Mouse (Mus musculus): ENCODE data around the gene Actr2. TPM values are rescaled to one million over a fixed set of nuclear protein-coding genes. Genes with fewer than 3 reads are reported as not detected.
"Not testable (repeated sequence)": the region's sequence is repeated elsewhere in the genome, so short reads cannot be mapped to it uniquely, and the experiment has no call there.

Gene Actr2
- total and polyA plus RNA-seq, 2 experiments from 2014 or later: 43.3 to 171 TPM

DNA sequence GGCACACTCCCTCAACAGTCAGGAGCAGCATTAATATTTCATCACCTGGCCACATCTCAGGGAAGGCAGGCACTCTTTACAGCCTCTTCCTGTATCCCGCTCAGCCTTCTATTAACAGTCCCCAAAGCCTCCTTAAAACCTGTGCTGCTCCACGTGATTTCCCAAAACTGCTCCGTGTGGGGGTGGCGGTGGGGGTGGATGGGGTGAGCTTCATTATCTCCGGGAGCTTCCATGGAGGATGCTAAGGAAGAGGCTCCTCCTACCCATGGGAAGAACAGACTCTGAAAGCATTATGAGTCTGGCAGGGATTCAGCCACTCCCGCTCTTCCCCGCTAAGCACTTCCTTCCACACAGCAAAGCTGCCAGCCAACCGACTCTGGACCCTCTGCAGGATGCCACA lies 74.0 kb downstream of the Actr2 start:
- H3K4me2 ChIP-seq (ENCODE audit: low read depth, low read length): peak overlapping the region; percentile 44
- 14% methylated on average over 8 of the region's 8 CpGs for WGBS
- H3K36me3 ChIP-seq (ENCODE audit: insufficient read depth, low read length): no peaks in the 10 kb centered on the region
- no peak for TF ChIP-seq CTCF (IDR thresholded peaks at IDR 0.05; ENCODE audit: low read depth)
- DNase-seq (ENCODE audit: low spot score) (peak; percentile 71), ATAC-seq (peak; percentile 68)
- no peaks in the 10 kb centered on the region for H3K4me1 ChIP-seq (ENCODE audit: insufficient read depth, low read length)
- H3K9ac ChIP-seq (replicated peaks; ENCODE audit: low read length): no peak overlapping the region
- no peak overlapping the region for H3K4me3 ChIP-seq (ENCODE audit: low read length)
- H3K27me3 ChIP-seq (ENCODE audit: insufficient read depth, low read length): no peaks in the 10 kb centered on the region
- H3K27ac ChIP-seq: no peak overlapping the region; the same call in 1 of the 2 replicates
- no peaks in the 10 kb centered on the region for H3K9me3 ChIP-seq (ENCODE audit: low read length)

DNA sequence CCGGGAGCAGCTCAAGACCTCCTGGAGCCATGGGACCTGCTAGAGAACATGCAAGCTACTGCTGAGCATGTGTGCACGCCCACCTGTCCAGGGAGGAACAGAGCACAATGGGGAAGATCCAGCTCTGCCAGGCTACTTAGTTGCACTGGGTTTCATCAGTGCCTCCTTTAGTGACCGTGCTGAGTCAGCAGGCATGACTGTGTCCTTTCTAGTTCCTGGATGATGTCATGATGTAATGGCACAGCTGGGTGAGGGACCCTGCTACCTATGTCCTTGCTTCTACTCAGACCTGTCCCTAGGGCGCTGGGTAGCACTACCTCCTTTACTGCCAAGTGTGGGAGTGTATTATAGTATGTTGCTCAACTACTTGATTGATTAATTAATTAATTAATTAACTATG lies 75.0 kb downstream of the Actr2 start:
- DNase-seq (ENCODE audit: low spot score): no peak
- Histone ChIP-seq H3K4me2 (ENCODE audit: low read depth, low read length) (no peak overlapping the region), H3K4me3 (ENCODE audit: low read length) (no peak overlapping the region), H3K27ac (no peak overlapping the region), H3K27me3 (ENCODE audit: insufficient read depth, low read length) (no peaks in the 10 kb centered on the region), H3K36me3 (ENCODE audit: insufficient read depth, low read length) (no peaks in the 10 kb centered on the region), H3K9ac (replicated peaks; ENCODE audit: low read length) (no peak overlapping the region), H3K9me3 (ENCODE audit: low read length) (no peaks in the 10 kb centered on the region), H3K4me1 (ENCODE audit: insufficient read depth, low read length) (no peaks in the 10 kb centered on the region)
- 88% methylated on average over 4 of the region's 4 CpGs for WGBS
- no peak for ATAC-seq
- TF ChIP-seq CTCF (IDR thresholded peaks at IDR 0.05; ENCODE audit: low read depth): no peak

DNA sequence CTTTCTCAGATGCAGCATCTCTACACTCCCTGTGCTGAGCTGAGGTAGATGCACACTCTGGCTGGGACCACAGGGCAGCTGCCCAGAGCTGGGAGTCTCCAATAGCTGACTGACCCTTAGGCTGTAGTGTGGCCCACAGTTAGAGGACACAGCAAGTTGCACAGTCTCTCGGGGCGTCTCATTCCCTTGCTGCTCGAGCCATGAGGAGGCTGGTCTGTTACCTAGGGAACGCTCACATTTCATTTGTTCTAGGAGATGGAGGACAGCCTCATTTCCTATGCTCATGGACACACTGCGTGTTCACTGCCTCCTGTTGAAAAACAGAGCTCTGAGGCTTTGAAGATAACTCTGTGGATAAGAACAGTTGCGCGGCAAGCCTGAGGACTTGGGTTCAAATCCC lies 76.7 kb downstream of the Actr2 start:
- H3K36me3 ChIP-seq (ENCODE audit: insufficient read depth, low read length): no peaks in the 10 kb centered on the region
- TF ChIP-seq CTCF (IDR thresholded peaks at IDR 0.05; ENCODE audit: low read depth): no peak
- 0 out of 2 replicates have a peak, but pooled peaks have one; percentile 6 for ATAC-seq

DNA sequence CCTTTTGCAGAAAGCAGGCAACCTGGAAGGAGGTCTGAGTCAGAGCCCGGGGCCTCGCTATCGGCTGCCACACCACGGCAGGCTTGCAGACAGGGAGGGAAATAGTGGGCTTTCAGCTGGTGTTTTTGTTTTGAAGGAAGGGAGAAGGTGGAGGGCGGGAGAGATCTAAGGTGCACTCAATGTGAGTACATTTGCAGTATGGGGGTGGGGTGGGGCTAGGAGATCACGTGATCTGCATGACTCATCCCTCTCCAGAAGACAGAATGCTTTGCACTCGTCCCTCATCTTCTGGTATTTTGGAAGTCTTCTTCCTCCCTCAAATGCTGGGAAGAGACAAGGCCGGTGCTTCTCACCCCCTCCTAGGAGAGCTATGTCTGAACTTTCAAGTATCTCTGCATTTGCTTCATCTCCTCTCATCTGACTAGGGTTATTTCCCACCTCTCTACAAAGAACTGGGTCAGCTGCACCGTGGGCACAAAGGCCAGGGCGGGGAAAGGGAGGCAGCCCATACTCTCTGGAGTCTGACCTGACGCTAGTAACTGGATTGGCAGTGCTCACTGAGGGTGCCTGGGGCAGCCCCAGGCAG lies 77.3 kb downstream of the Actr2 start:
- H3K9ac ChIP-seq (replicated peaks; ENCODE audit: low read length): no peak overlapping the region
- no peak overlapping the region for H3K27ac ChIP-seq
- no peak for DNase-seq (ENCODE audit: low spot score)
- ATAC-seq: peak; percentile 31; the same call in 1 of the 2 replicates
- H3K4me2 ChIP-seq (ENCODE audit: low read depth, low read length): no peak overlapping the region
- H3K4me1 ChIP-seq (ENCODE audit: insufficient read depth, low read length): no peaks in the 10 kb centered on the region
- TF ChIP-seq CTCF (IDR thresholded peaks at IDR 0.05; ENCODE audit: low read depth): no peak
- H3K27me3 ChIP-seq (ENCODE audit: insufficient read depth, low read length): no peaks in the 10 kb centered on the region
- H3K9me3 ChIP-seq (ENCODE audit: low read length): no peaks in the 10 kb centered on the region
- H3K36me3 ChIP-seq (ENCODE audit: insufficient read depth, low read length): no peaks in the 10 kb centered on the region
- no peak overlapping the region for H3K4me3 ChIP-seq (ENCODE audit: low read length)
- 65% methylated on average over 11 of the region's 11 CpGs for WGBS

More for the DNA sequence above, 76.7 kb downstream of the Actr2 start:
- no peaks in the 10 kb centered on the region for H3K27me3 ChIP-seq (ENCODE audit: insufficient read depth, low read length)
- H3K27ac ChIP-seq: no peak overlapping the region
- 58% methylated on average over 7 of the region's 7 CpGs for WGBS
- no peak overlapping the region for H3K4me3 ChIP-seq (ENCODE audit: low read length)
- DNase-seq (ENCODE audit: low spot score): no peak
- no peaks in the 10 kb centered on the region for H3K4me1 ChIP-seq (ENCODE audit: insufficient read depth, low read length)
- no peak overlapping the region for H3K4me2 ChIP-seq (ENCODE audit: low read depth, low read length)
- no peaks in the 10 kb centered on the region for H3K9me3 ChIP-seq (ENCODE audit: low read length)
- H3K9ac ChIP-seq (replicated peaks; ENCODE audit: low read length): no peak overlapping the region

- no peak for ATAC-seq
- no peak overlapping the region for H3K27ac ChIP-seq
Measured at GRCm38 (mm10) chr11:20034337-20034947, 78.3 kb downstream of the Actr2 start.

GRCm38 (mm10) chr11:20033541-20034160 lies 79.1 kb downstream of the Actr2 start:
- no peak for ATAC-seq
- TF ChIP-seq CTCF (IDR thresholded peaks at IDR 0.05; ENCODE audit: low read depth): no peak

More at GRCm38 (mm10) chr11:20034337-20034947, 78.3 kb downstream of the Actr2 start:
- Histone ChIP-seq H3K4me3 (ENCODE audit: low read length) (no peak overlapping the region), H3K4me2 (ENCODE audit: low read depth, low read length) (no peak overlapping the region), H3K4me1 (ENCODE audit: insufficient read depth, low read length) (no peaks in the 10 kb centered on the region), H3K27me3 (ENCODE audit: insufficient read depth, low read length) (no peaks in the 10 kb centered on the region), H3K9me3 (ENCODE audit: low read length) (no peaks in the 10 kb centered on the region), H3K36me3 (ENCODE audit: insufficient read depth, low read length) (no peaks in the 10 kb centered on the region), H3K9ac (replicated peaks; ENCODE audit: low read length) (no peak overlapping the region)
- TF ChIP-seq CTCF (IDR thresholded peaks at IDR 0.05; ENCODE audit: low read depth): no peak
- no peak for DNase-seq (ENCODE audit: low spot score)
- WGBS: 64% methylated on average over 14 of the region's 14 CpGs

GRCm38 (mm10) chr11:20031536-20031935 lies 81.2 kb downstream of the Actr2 start:
- no peak overlapping the region for H3K27ac ChIP-seq
- no peaks in the 10 kb centered on the region for H3K4me1 ChIP-seq (ENCODE audit: insufficient read depth, low read length)
- DNase-seq (ENCODE audit: low spot score) (peak; percentile 57), ATAC-seq (no peak)
- no peaks in the 10 kb centered on the region for H3K9me3 ChIP-seq (ENCODE audit: low read length)
- no peak overlapping the region for H3K9ac ChIP-seq (replicated peaks; ENCODE audit: low read length)
- no peak overlapping the region for H3K4me2 ChIP-seq (ENCODE audit: low read depth, low read length)
- H3K4me3 ChIP-seq (ENCODE audit: low read length): no peak overlapping the region
- H3K36me3 ChIP-seq (ENCODE audit: insufficient read depth, low read length): no peaks in the 10 kb centered on the region
- no peaks in the 10 kb centered on the region for H3K27me3 ChIP-seq (ENCODE audit: insufficient read depth, low read length)
- WGBS: 44% methylated on average over 8 of the region's 8 CpGs
- peak; percentile 67 for TF ChIP-seq CTCF (IDR thresholded peaks at IDR 0.05; ENCODE audit: low read depth)

More at GRCm38 (mm10) chr11:20033541-20034160, 79.1 kb downstream of the Actr2 start:
- 62% methylated on average over 6 of the region's 6 CpGs for WGBS
- Histone ChIP-seq H3K27me3 (ENCODE audit: insufficient read depth, low read length) (no peaks in the 10 kb centered on the region), H3K27ac (no peak overlapping the region), H3K4me3 (ENCODE audit: low read length) (no peak overlapping the region), H3K4me1 (ENCODE audit: insufficient read depth, low read length) (no peaks in the 10 kb centered on the region), H3K9ac (replicated peaks; ENCODE audit: low read length) (no peak overlapping the region), H3K9me3 (ENCODE audit: low read length) (no peaks in the 10 kb centered on the region), H3K36me3 (ENCODE audit: insufficient read depth, low read length) (no peaks in the 10 kb centered on the region), H3K4me2 (ENCODE audit: low read depth, low read length) (no peak overlapping the region)
- no peak for DNase-seq (ENCODE audit: low spot score)

- H3K27ac ChIP-seq; H3K27me3 ChIP-seq (ENCODE audit: insufficient read depth, low read length); H3K4me2 ChIP-seq (ENCODE audit: low read depth, low read length); H3K4me3 ChIP-seq (ENCODE audit: low read length); H3K36me3 ChIP-seq (ENCODE audit: insufficient read depth, low read length); H3K9me3 ChIP-seq (ENCODE audit: low read length); H3K4me1 ChIP-seq (ENCODE audit: insufficient read depth, low read length); ATAC-seq; DNase-seq (ENCODE audit: low spot score); H3K9ac ChIP-seq (replicated peaks; ENCODE audit: low read length): not testable (repeated sequence)
- WGBS: 98% methylated on average over 5 of the region's 5 CpGs
Measured at GRCm38 (mm10) chr11:20030973-20031372, 81.7 kb downstream of the Actr2 start.
